Mouse (Mus musculus) liver, embryonic 14.5 days (tissue): ENCODE results near the gene Fcgrt. TPM values are rescaled to one million over a fixed set of nuclear protein-coding genes. Genes with fewer than 3 reads are reported as not detected.

Source experiments
- ATAC-seq: fragments of 200-750 bp; cut with Nextera tagmentation; 2 replicates; pipeline ENCODE4 v1.8.0; 2017; ENCODE audit warnings: moderate number of reproducible peaks, mild to moderate bottlenecking, moderate library complexity; ENCODE audit not compliant: insufficient read depth
- DNase-seq, 3 experiments: peaks; one replicate each; pipeline ENCODE4 v3.0.0-alpha.2; 2012 to 2013; ENCODE audit warnings: low read depth in 3 of 3, low spot score in 3 of 3
- H3K27ac ChIP-seq: fragments of 300-500 bp; sonication (generic); 2 replicates; pipeline ENCODE4 v1.5.1; 2014; ENCODE audit warnings: moderate library complexity, mild to moderate bottlenecking, control low read depth, inconsistent platforms
- H3K27me3 ChIP-seq: fragments of 300-500 bp; sonication (generic); 2 replicates; pipeline ENCODE4 v1.6.1; 2014; ENCODE audit warnings: mild to moderate bottlenecking, low read length, moderate library complexity; ENCODE audit not compliant: control insufficient read depth, insufficient read depth
- H3K36me3 ChIP-seq: fragments of 300-500 bp; sonication (generic); replicated peaks from 2 replicates; pipeline ENCODE4 v1.6.1; 2014; ENCODE audit warnings: low read depth; ENCODE audit not compliant: control insufficient read depth, insufficient read depth
- H3K4me1 ChIP-seq, 2 experiments: fragments of 200-500 bp in 1 of 2; fragments of 300-500 bp in 1 of 2; sonication (generic) in 1 of 2; replicated peaks; 2 replicates each; pipeline ENCODE4 v1.6.1; 2012 to 2014; ENCODE audit warnings: antibody characterized with exemption in 1 of 2, inconsistent platforms in 1 of 2, low read length in 1 of 2; ENCODE audit not compliant: control insufficient read depth in 2 of 2, insufficient read depth in 2 of 2
- H3K4me2 ChIP-seq: fragments of 300-500 bp; sonication (generic); 2 replicates; pipeline ENCODE4 v1.6.1; 2014; ENCODE audit warnings: low read depth, mild to moderate bottlenecking, control low read depth, moderate library complexity
- H3K4me3 ChIP-seq, 2 experiments: fragments of 200-500 bp in 1 of 2; fragments of 300-500 bp in 1 of 2; sonication (generic) in 1 of 2; 2 replicates each; pipeline ENCODE4 v1.5.1; 2012 to 2014; ENCODE audit warnings: low read depth in 2 of 2, low read length in 2 of 2, mild to moderate bottlenecking in 2 of 2, control low read depth in 1 of 2, inconsistent platforms in 1 of 2, moderate library complexity in 1 of 2; ENCODE audit not compliant: insufficient read depth in 1 of 2
- H3K9ac ChIP-seq: fragments of 300-500 bp; sonication (generic); replicated peaks from 2 replicates; pipeline ENCODE4 v1.6.1; 2014; ENCODE audit warnings: mild to moderate bottlenecking, control low read depth, moderate library complexity
- H3K9me3 ChIP-seq: fragments of 300-500 bp; sonication (generic); 2 replicates; pipeline ENCODE4 v1.6.1; 2016; ENCODE audit warnings: low read length, mixed read lengths; ENCODE audit not compliant: control insufficient read depth
- CTCF ChIP-seq: IDR thresholded peaks from 2 replicates; pipeline ENCODE4 v1.5.1; 2016; ENCODE audit warnings: antibody characterized with exemption, low read depth, control low read depth
- EP300 ChIP-seq: IDR thresholded peaks from 2 replicates; pipeline ENCODE4 v1.6.1; 2016; ENCODE audit warnings: antibody characterized with exemption, low read depth
- WGBS: fragments of 180-500 bp; shearing (Covaris S2); extraction: QIAGEN DNeasy Blood & Tissue Kit; methylation state at CpG from one replicate; pipeline ENCODE4 v1.1.7; 2014; ENCODE audit not compliant: insufficient replicate concordance; 5-methylcytosine and 5-hydroxymethylcytosine counted together
- polyA plus RNA-seq, 2 experiments: library from polyadenylated mRNA; depleted of rRNA in 1 of 2; stranded (reverse) in 1 of 2; unstranded in 1 of 2; fragments of >200 nt; fragmentation: Nextera tagmentation in 1 of 2; extraction: Ambion mirVana in 1 of 2; gene quantifications; 2 replicates each; pipeline versions ENCODE4 v1.2.1 to v1.2.3; 2012 to 2014

Fcgrt gene
- polyA plus RNA-seq, 2 experiments, result 14.9 to 35.5 TPM

DNA sequence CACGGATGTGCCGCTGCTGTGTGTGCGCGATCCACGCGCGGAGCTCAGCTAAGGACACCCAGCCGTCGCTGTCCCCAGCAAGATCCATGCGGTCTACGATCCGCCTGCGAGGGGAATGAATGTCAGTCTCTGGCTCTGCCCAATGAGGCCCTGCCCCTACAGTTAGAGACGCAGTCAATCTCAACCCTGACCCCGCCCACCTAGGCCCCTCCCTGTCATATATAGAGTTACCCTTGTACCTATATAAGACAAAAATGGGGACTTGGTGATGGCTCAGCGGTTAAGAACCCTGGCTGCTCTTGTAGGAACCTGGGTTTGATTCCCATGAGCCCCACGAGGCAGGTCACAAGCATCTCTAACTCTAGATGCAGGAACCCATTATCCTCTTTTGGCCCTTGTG is 15.1 kb downstream of the Fcgrt start:
- DNase-seq (no peak), ATAC-seq (no peak)
- no peaks in the 10 kb centered on the region for H3K9me3 ChIP-seq
- no peaks in the 10 kb centered on the region for H3K36me3 ChIP-seq
- no peak overlapping the region for H3K9ac ChIP-seq
- H3K27me3 ChIP-seq, result no peaks in the 10 kb centered on the region
- H3K4me1 ChIP-seq, result peaks cover 9 to 21% of the 10 kb centered on the region in 2 experiments; a peak in 3 of 4 replicates
- TF ChIP-seq EP300 (no peak), CTCF (no peak)
- WGBS, result 82% methylated on average over 17 of the region's 17 CpGs
- no peak overlapping the region for H3K4me2 ChIP-seq
- H3K27ac ChIP-seq, result no peak overlapping the region
- H3K4me3 ChIP-seq, result no peak overlapping the region

DNA sequence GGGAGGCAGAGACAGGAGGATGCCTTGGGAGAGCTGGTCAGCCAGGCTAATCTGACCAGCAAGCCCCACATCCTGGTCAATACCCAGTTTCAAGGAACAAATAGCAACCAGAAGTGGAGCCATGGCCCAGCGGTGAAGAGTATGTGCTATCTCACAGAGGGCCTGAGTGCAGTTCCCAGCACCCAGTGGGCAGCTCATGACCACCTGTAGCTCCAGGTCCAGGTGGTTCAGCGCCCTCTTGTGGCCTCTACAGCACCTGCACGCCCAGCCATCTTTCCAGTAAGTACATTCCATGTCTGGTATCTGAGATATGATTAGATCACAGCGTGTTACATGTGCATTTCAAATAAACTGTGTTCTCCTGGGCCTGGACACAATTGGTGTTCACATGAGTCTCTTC is 17.6 kb downstream of the Fcgrt start:
- WGBS, result 65% methylated on average over 4 of the region's 4 CpGs
- Histone ChIP-seq H3K36me3 (no peaks in the 10 kb centered on the region), H3K27ac (no peak overlapping the region), H3K4me1 (peaks cover 5 to 16% of the 10 kb centered on the region in 2 experiments), H3K9ac (no peak overlapping the region), H3K9me3 (no peaks in the 10 kb centered on the region), H3K4me3 (no peak overlapping the region), H3K27me3 (no peaks in the 10 kb centered on the region), H3K4me2 (no peak overlapping the region)
- DNase-seq (no peak), ATAC-seq (no peak)
- TF ChIP-seq EP300 (no peak), CTCF (peak; percentile 74)

DNA sequence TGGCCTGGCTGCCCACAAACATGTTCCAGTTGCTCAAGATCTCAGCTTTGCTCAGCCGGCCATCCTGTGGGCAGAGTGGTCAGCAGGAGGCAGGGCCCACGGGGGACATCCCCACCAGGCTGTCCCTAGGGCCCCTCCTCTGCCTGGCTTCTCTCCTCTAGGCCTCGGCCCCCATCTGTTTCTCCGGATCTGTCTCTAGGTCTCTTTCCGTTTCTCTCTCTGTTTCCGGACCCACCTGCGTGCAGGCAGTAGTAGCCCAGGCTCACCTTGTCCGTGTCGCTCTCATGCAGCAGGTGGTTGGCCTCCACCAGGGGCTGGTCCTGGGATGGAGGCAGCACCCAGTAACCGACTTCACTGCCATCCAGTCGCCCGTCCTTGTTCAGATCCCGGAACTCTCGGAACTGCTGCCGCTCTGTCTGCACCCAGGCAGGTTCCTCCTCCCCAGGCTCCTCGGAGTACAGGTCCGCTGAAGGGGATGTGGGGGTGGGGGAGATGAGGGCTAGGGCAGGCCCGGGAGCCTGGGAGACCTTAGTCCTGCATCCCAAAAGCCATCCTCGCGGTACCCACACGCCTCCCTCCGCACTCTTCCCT is 20.3 kb downstream of the Fcgrt start:
- WGBS, result 37% methylated on average over 22 of the region's 22 CpGs
- H3K4me2 ChIP-seq, result peak overlapping the region; percentile 51
- no peak overlapping the region for H3K27ac ChIP-seq
- no peak for DNase-seq
- no peaks in the 10 kb centered on the region for H3K27me3 ChIP-seq
- no peaks in the 10 kb centered on the region for H3K36me3 ChIP-seq
- no peak for ATAC-seq
- peak overlapping the region in 1 of 2 experiments; percentile 23; a peak in 2 of 4 replicates for H3K4me3 ChIP-seq
- H3K4me1 ChIP-seq, result peaks cover 3 to 10% of the 10 kb centered on the region in 2 experiments; a peak in 3 of 4 replicates
- no peaks in the 10 kb centered on the region for H3K9me3 ChIP-seq
- no peak overlapping the region for H3K9ac ChIP-seq
- TF ChIP-seq CTCF, result no peak
- no peak for TF ChIP-seq EP300

DNA sequence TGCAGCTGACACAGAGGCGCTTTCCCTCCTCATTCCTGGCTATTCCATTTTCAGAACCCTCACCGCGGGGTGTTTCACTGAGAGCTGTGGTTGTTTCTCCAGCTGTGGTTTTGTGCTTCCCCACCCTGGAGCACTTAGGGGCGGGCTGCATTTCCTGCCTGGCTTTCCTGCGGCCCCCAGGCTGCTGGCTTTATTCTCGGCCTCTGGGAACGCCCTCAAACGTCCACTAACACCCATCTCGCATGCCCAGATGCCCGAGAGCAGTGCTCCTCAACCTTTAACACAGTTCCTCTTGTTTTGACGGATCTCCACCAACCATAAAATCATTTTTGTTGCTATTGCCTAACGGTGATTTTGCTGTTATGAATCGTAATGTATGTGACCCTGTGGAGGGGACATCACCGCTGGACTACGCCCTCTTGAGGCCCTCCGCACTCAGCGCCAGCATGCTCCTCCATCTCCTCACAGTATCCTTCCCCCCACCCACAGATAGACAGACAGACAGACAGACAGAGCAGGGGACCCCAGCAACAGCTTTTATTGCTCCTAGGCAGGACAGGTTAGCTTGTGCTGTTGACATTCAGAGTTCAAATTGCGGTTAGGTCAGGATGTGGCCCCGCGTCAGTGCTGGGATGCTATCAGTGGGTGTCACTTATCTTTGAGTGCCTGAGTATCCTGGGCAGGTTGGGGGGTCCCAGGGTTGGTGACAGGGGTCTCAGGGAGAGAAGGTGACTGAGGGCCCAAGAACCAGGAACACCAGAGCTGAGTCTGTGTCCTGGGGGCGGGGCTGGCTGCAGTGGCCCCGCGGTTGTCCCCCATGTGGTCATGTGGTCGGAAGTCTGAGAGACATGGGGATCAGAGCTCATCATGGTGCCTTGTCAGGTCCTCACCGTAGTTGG is 21.0 kb downstream of the Fcgrt start:
- peaks cover 2% of the 10 kb centered on the region; the same call in 1 of the 2 replicates for H3K36me3 ChIP-seq
- H3K27ac ChIP-seq, result no peak overlapping the region
- no peaks in the 10 kb centered on the region for H3K9me3 ChIP-seq
- DNase-seq, result no peak
- WGBS, result 11% methylated on average over 25 of the region's 25 CpGs
- peaks cover 3 to 10% of the 10 kb centered on the region in 2 experiments; a peak in 3 of 4 replicates for H3K4me1 ChIP-seq
- TF ChIP-seq CTCF (peak; percentile 46; the same call in 1 of the 2 replicates), EP300 (no peak)
- no peak; the same call in 1 of the 2 replicates for ATAC-seq
- peak overlapping the region; percentile 5 for H3K9ac ChIP-seq
- peak overlapping the region; percentile 13 to 23; a peak in 3 of 4 replicates for H3K4me3 ChIP-seq
- H3K27me3 ChIP-seq, result no peaks in the 10 kb centered on the region
- H3K4me2 ChIP-seq, result peak overlapping the region; percentile 51

DNA sequence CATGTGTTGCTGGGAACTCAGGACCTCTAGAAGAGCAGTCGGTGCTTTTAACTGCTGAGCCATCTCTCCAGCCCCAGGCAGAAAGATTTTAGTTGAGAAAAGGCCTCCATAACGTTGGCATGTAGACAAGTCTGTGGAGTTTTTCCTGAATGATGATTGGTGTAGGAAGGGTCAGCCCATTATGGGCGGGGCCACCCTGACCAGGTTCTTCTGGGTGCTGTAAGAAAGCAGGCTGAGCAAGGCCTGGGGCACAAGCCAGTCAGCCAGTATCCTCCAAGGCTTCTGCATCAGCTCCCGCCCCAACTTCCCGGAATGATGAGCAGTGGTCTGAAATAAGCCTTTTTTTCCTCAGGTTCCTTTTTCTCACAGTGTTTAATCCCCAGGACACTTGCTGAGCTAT is 22.6 kb downstream of the Fcgrt start:
- Histone ChIP-seq H3K27ac (no peak overlapping the region), H3K4me1 (peaks cover 3 to 10% of the 10 kb centered on the region in 2 experiments; a peak in 3 of 4 replicates), H3K27me3 (no peaks in the 10 kb centered on the region), H3K4me3 (no peak overlapping the region), H3K9ac (no peak overlapping the region), H3K36me3 (peaks cover 7% of the 10 kb centered on the region; the same call in 1 of the 2 replicates), H3K4me2 (no peak overlapping the region), H3K9me3 (no peaks in the 10 kb centered on the region)
- TF ChIP-seq EP300 (no peak), CTCF (no peak)
- ATAC-seq, result no peak
- 52% methylated on average over 5 of the region's 5 CpGs for WGBS
- DNase-seq, result no peak
